Mouse (Mus musculus) megakaryocyte, embryonic 14.5 days (primary cell): ENCODE measurements around the gene Tal1. TPM values are rescaled to one million over a fixed set of nuclear protein-coding genes. Genes with fewer than 3 reads are reported as not detected.

Experiments
- H3K27me3 ChIP-seq: replicated peaks from 2 replicates; pipeline ENCODE3; 2012; ENCODE audit warnings: inconsistent platforms
- H3K36me3 ChIP-seq: replicated peaks from 2 replicates; pipeline ENCODE3; 2012; ENCODE audit warnings: low read length, inconsistent platforms, mixed read lengths
- H3K4me1 ChIP-seq: 2 replicates; pipeline ENCODE4 v1.6.1; 2012; ENCODE audit warnings: inconsistent platforms
- H3K4me3 ChIP-seq: replicated peaks from 2 replicates; pipeline ENCODE3; 2012; ENCODE audit warnings: moderate library complexity, mild to moderate bottlenecking, inconsistent platforms
- H3K9me3 ChIP-seq: 2 replicates; pipeline ENCODE4 v1.6.1; 2012; ENCODE audit warnings: inconsistent platforms
- FLI1 ChIP-seq: IDR thresholded peaks from 2 replicates; pipeline ENCODE4 v1.6.1; 2012; ENCODE audit warnings: low read length, inconsistent platforms, mixed read lengths
- GATA1 ChIP-seq: IDR thresholded peaks from 3 replicates; pipeline ENCODE4 v1.6.1; 2012; ENCODE audit warnings: mixed read lengths, low read length, inconsistent platforms, borderline replicate concordance
- polyA plus RNA-seq: library from polyadenylated mRNA; stranded (reverse); fragments of >175 nt; gene quantifications from 2 replicates; pipeline ENCODE4 v1.2.3, GENCODE M21; 2012; ENCODE audit warnings: low replicate concordance; ENCODE audit not compliant: insufficient read depth

Gene Tal1
- polyA plus RNA-seq, 1 experiment = 106 TPM

DNA sequence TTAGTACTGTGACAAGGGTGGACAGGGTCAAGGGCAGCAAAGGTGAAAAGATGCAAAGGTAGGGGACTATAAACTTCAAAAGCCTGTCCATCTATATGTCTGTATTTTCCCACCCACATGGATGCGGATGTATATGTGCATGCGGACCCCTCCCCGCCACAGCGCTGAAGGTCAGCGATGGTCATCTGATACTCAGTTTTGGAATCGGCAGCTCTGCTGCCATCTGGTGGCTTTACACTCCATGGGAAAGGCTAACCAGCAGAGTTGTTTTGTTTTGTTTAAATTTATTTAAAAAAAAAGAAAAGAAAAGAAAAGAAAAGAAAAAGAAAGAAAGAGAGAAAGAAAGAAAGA is 40.9 kb downstream of the Tal1 start:
- no peaks in the 10 kb centered on the region for H3K9me3 ChIP-seq
- no peak for TF ChIP-seq GATA1
- TF ChIP-seq FLI1 = no peak
- H3K36me3 ChIP-seq = peaks cover 4% of the 10 kb centered on the region
- H3K4me1 ChIP-seq = peaks cover 94% of the 10 kb centered on the region
- no peaks in the 10 kb centered on the region for H3K27me3 ChIP-seq
- H3K4me3 ChIP-seq = peak overlapping the region; percentile 90

GRCm38 (mm10) chr4:115101682-115102081 is 45.5 kb downstream of the Tal1 start:
- Histone ChIP-seq H3K4me3 (no peak overlapping the region), H3K9me3 (no peaks in the 10 kb centered on the region), H3K36me3 (no peaks in the 10 kb centered on the region), H3K4me1 (peaks cover 79% of the 10 kb centered on the region), H3K27me3 (no peaks in the 10 kb centered on the region)
- no peak for TF ChIP-seq GATA1
- TF ChIP-seq FLI1 = no peak

DNA sequence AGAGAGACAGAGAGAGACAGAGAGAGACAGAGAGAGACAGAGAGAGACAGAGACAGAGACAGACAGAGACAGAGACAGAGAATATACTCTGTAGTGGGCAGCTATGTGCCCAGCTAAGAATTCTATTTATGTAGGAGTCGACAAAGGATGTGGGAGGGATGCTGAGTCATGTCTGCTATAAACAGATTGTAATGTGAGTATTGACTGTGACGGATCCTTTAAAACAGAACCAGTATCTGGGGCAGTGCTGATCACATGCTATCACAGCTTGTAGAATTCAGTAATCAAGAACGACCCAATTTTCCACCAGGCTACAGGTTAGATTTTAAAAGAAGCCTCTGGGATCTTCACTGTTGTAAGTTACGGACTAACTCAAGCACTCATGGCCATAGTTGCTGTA is 47.3 kb downstream of the Tal1 start:
- 0 out of 2 replicates have a peak, but pooled peaks cover 3% of the 10 kb centered on the region for H3K9me3 ChIP-seq
- no peaks in the 10 kb centered on the region for H3K27me3 ChIP-seq
- no peaks in the 10 kb centered on the region for H3K36me3 ChIP-seq
- peak overlapping the region; percentile 67 for H3K4me3 ChIP-seq
- TF ChIP-seq FLI1 (no peak), GATA1 (no peak; the same call in 2 of the 3 replicates)
- peaks cover 63% of the 10 kb centered on the region for H3K4me1 ChIP-seq

- no peaks in the 10 kb centered on the region for H3K27me3 ChIP-seq
- H3K4me3 ChIP-seq = no peak overlapping the region
- H3K4me1 ChIP-seq = peaks cover 62% of the 10 kb centered on the region
- peaks cover 2% of the 10 kb centered on the region for H3K36me3 ChIP-seq
- H3K9me3 ChIP-seq = 0 out of 2 replicates have a peak, but pooled peaks cover 3% of the 10 kb centered on the region
- no peak for TF ChIP-seq GATA1
- no peak for TF ChIP-seq FLI1
Observed at GRCm38 (mm10) chr4:115111167-115111566, 54.9 kb downstream of the Tal1 start.

- Histone ChIP-seq H3K9me3 (no peaks in the 10 kb centered on the region), H3K27me3 (no peaks in the 10 kb centered on the region), H3K4me1 (peaks cover 70% of the 10 kb centered on the region)
Observed at GRCm38 (mm10) chr4:115113266-115113665, 57.0 kb downstream of the Tal1 start.

DNA sequence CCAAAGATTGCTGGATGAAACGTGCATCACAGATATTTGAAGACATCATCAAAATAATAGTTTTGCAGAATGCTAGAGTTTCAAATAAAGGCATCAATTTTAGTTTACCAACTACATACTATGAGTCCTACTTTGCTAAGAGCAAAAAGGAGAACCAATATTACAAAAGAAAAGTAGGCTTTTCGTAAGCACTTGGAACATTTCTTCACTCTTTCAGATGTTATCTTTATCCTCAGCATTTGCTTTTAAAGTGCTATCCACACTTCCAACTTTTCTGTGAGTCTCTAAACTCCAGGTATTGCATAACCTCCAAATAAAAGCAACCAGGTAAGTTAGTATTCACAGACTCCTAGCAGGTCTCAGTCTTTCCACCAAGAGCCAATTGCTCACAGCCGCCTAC is 63.4 kb downstream of the Tal1 start:
- H3K4me1 ChIP-seq = peaks cover 60% of the 10 kb centered on the region

More at GRCm38 (mm10) chr4:115113266-115113665, 57.0 kb downstream of the Tal1 start:
- TF ChIP-seq FLI1 = no peak
- TF ChIP-seq GATA1 = no peak
- peaks cover 2% of the 10 kb centered on the region for H3K36me3 ChIP-seq
- peak overlapping the region; percentile 70 for H3K4me3 ChIP-seq

DNA sequence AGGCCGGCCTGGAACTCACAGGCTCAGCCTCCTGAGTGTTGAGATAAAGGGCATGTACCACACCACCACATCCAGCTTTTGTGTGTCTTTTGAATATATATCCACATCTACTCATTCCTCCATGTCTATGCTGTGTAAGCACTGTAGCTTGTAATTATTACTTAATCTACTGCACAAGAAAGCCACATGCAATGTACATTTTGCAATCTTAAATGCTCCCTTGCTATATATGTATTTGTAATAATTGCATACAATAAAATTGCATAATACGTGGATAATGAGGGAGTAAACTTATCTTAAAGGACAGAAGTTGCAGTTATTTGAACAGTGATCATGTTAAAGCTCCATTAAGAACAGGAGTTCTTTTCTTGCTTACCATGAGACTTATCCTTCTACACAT is 64.9 kb downstream of the Tal1 start:
- TF ChIP-seq GATA1 (no peak), FLI1 (no peak)

More for the DNA sequence above, 63.4 kb downstream of the Tal1 start:
- Histone ChIP-seq H3K36me3 (peaks cover 5% of the 10 kb centered on the region), H3K9me3 (no peaks in the 10 kb centered on the region), H3K27me3 (peaks cover 2% of the 10 kb centered on the region), H3K4me3 (no peak overlapping the region)
- TF ChIP-seq GATA1 (no peak), FLI1 (no peak)

More for the DNA sequence above, 64.9 kb downstream of the Tal1 start:
- no peaks in the 10 kb centered on the region for H3K9me3 ChIP-seq
- H3K4me3 ChIP-seq = no peak overlapping the region
- peaks cover 59% of the 10 kb centered on the region for H3K4me1 ChIP-seq
- peaks cover 2% of the 10 kb centered on the region for H3K27me3 ChIP-seq
- H3K36me3 ChIP-seq = peaks cover 5% of the 10 kb centered on the region

Other genes with a start within 250 kb of the Tal1 start
- not detected in 2 replicates for gene Gm12830, start 234.7 kb upstream of the Tal1 start, polyA plus RNA-seq
- gene Foxd2, start 147.6 kb upstream of the Tal1 start, polyA plus RNA-seq = 1.9 and 5.8 TPM in 2 replicates
- gene Foxe3, start 130.4 kb upstream of the Tal1 start, polyA plus RNA-seq = not detected in 2 replicates
- 12.8 and 37.9 TPM in 2 replicates for gene Cmpk1, start 69.2 kb upstream of the Tal1 start, polyA plus RNA-seq
- gene Stil, start 56.3 kb upstream of the Tal1 start, polyA plus RNA-seq = 0.72 TPM in 1 of 2 replicates, not detected in the other
- 2.2 and 5.1 TPM in 2 replicates for gene Pdzk1ip1, start 32.3 kb downstream of the Tal1 start, polyA plus RNA-seq
- 0.38 TPM in 1 of 2 replicates, not detected in the other for gene Cyp4x1, start 77.9 kb downstream of the Tal1 start, polyA plus RNA-seq
- gene Cyp4a29, start 185.7 kb downstream of the Tal1 start, polyA plus RNA-seq = not detected in 2 replicates
- not detected in 2 replicates for gene Cyp4a12a, start 242.6 kb downstream of the Tal1 start, polyA plus RNA-seq